Mouse (Mus musculus) spleen, postnatal 10 days (tissue): Measurements from ENCODE around the gene Cyp3a41a.
"Not testable (repeated sequence)": the region's sequence is repeated elsewhere in the genome, so short reads cannot be mapped to it uniquely, and the experiment has no call there.

ENCODE experiments used
- DNase-seq, 2 experiments: peaks; one replicate each; pipeline ENCODE4 v3.0.0; 2021 to 2022; ENCODE audit warnings: low spot score in 2 of 2

The Cyp3a41a gene

DNA sequence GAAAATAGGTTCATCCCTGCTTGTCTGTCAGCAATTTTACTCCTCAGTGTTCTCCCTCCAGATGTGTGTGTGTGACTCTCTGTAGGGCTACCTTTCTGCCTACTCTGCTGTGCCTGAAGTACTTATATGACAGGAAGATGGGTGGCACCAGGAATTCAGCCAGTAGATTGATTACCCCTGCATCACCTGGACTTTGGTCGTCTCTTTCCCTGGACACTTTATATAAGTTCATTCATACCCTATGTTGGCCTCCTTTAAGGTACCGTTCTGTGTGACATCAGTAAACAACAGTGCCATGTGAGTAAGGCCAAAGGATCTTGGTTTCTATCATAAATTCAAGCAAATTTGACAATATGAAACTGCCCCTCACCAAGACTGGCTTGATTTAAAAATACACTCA lies at the start of gene Cyp3a41a:
Cyp3a41a (minus strand) TSS at position 101 of the 400 bp plus-strand sequence.
- not testable (repeated sequence) for DNase-seq

GRCm38 (mm10) chr5:145737512-145737911 lies 17.6 kb upstream of the Cyp3a41a start:
- DNase-seq, result not testable (repeated sequence)

DNA sequence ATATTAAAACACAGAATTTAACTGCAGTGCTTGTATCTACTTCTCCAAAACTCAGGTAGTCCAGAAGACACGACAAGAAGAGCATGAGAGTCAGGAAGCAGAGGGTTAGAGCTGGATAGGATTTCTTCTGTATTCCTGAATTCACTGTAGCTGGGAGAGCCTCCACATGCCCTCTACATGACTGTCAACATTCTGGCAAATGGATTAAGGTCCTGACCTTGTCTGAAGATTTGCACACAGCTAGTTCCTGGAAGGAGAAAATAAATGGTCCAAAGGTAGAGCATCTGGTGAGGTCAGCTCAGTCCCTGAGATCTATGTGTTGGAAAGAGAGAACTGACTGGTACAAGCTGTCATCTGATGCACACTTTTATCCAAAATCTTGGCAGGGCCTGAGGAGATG lies 5.6 kb downstream of the Cyp3a41a start:
- not testable (repeated sequence) for DNase-seq

GRCm38 (mm10) chr5:145707372-145707771 lies 12.6 kb downstream of the Cyp3a41a start:
- DNase-seq, result not testable (repeated sequence)

- DNase-seq, result no peak
Observed at GRCm38 (mm10) chr5:145662007-145662406, 57.9 kb downstream of the Cyp3a41a start.

DNA sequence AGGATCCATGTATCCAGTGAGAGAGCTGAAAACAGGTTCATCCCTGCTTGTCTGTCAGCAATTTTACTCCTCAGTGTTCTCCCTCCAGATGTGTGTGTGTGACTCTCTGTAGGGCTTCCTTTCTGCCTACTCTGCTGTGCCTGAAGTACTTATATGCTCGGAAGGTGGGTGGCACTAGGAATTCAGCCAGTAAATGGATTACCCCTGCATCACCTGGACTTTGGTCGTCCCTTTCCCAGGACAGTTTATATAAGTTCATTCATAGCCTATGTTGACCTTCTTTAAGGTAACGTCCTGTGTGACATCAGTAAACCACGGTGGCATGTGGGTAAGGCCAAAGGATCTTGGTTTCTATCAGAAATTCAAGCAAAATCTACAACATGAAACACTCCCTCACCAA lies 72.2 kb downstream of the Cyp3a41a start:
- no peak for DNase-seq
